Mouse (Mus musculus): ENCODE measurements around the gene Ttn.

Gene Ttn

DNA sequence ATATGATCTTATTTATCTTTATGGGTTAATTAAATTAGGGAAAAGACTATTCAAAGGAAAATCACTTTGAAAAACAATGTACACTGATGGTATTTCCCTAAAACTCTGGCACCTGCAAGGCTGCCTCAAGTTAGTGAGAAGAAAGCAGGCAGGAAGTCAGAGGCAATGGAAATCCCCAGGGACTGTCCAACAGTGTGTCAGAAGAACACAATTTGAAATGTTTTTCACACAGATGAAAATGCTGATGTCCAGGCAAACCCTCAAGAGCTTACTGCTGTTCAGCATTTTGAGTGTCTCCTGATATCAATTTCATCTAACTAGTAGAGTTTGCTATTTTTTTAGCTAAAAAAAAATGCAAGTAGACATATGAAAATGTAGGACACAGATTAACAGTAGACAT lies 161.9 kb downstream of the Ttn start:
- no peak for DNase-seq (ENCODE audit: low spot score)

DNA sequence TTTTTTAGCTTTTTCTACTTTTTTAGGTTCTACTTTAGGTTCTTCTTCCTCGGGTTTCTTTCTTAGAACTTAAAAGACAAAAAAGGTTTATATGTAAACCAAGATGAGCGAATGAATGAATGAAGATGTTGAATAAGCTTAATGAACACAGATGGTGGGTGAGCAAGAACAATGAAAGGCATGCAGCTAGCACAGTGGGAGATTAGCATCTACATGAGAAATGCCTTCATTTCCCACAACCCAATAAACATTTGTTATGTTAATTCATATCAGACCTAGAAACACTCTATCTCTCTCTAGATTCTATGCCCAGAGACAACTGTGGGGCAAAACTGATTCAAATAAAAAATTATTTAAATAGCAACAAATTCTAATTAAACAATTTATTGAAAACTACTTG lies 164.6 kb downstream of the Ttn start:
- no peak for DNase-seq (ENCODE audit: low spot score)

DNA sequence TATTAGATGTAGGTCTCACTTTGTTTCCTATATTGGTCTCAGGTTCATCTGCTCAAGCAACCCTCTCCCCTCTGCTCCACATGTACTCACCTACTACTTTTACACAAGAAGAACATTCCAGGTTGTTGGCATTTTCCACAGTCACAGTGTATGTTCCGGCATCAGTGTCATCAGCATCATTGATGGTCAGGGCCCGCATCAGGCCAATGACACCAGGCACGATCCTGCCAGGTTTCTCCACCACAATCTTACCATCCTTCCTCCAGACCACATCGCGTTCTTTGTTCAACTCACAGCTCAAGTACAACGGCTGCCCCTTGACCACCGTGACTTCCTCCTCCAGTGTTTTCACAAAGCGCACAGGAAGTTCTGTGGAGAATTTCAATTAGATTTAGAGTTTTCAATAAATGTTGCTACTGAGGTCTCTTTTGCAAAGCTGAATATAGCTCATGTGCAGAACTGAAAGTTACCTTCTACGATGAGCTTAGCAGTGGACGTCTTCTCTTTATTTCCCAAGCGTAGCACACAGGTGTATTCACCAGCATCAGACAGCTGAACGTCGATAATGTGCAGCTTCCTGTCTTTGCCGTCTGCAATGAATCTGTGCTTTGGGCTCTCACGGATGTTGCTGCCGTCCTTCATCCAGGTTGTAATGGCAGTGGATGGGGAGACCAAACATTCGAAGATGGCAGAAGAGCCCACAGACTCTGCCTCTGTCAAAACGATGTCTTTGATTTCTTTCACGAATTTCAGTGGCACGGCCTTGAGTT lies 168.1 kb downstream of the Ttn start:
- no peak for DNase-seq (ENCODE audit: low spot score)

DNA sequence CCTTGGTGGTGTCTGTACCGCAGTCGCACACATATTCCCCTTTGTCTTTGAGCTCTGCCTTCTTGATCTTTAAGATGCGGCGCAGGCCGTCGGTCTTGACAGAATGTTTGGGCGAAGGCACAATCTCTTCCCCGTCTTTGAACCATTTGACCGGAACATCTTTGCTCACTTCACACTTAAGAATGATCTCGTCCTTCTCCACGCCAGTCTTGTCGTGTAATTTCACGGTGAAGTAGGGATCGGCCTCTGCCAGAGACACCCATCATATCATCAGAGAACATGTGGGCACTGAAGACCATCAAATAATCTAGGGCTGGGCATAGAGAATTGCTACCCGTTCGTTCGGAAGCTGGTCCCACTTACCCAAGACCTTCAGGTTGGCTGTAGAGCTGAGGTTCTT lies 171.2 kb downstream of the Ttn start:
- DNase-seq (ENCODE audit: low spot score): no peak

DNA sequence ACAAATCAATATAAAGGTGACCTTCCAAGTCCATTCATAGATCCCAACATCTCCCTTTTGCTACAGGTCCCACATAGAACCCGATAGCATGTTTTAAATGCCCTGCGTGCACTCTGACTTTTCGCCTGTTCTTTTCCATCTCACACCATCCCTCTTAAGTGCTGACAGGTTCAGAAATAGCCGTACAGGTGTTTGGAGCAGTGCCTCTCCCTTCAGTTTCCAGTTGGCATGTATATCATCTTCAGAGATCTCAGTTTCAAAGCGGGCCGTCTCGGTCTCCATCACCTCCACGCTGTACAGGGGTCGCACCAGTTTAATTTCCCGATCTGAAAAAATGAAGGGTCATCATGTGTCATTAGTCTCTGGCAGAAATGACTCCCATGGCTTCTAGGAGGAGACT lies 174.0 kb downstream of the Ttn start:
- DNase-seq (ENCODE audit: low spot score): no peak

DNA sequence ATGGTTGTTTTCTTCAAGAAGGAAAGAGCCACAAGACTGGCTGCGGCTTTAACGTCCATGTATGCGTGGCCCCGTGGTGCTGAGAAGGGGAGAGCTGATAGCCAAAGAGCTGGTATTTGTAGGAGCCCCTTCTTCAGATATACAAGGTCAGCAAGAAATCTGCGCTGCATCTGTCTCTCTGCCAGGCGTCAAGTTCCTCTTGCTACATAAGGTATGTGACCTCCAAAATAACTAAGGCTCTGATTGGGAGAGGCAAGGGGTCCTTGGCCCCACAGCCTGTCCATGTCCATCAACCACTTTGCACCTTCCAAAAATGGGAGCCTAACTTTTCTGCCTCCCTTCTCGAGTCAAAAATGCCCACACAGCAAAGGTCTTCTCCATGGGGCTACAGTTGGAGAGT lies 175.1 kb downstream of the Ttn start:
- no peak for DNase-seq (ENCODE audit: low spot score)

DNA sequence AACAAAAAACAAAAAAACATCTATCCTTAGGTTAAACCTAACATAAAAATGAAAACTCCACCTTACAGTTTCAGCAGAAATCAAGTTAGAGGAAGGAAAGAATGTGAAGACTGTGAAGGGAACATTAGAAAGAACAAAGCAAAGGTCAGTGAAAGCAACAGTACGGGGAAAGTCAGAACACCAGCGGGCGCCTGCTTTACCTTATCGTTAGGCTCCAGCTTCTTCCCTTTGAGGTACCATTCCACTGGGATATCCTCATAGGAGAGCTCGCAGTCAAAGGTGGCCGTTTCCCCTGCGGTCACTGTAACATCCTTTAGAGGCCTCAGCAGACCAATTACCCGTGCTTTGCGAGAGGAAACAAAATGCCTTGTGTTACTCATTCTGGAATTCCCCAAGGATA lies 175.5 kb downstream of the Ttn start:
- no peak for DNase-seq (ENCODE audit: low spot score)

DNA sequence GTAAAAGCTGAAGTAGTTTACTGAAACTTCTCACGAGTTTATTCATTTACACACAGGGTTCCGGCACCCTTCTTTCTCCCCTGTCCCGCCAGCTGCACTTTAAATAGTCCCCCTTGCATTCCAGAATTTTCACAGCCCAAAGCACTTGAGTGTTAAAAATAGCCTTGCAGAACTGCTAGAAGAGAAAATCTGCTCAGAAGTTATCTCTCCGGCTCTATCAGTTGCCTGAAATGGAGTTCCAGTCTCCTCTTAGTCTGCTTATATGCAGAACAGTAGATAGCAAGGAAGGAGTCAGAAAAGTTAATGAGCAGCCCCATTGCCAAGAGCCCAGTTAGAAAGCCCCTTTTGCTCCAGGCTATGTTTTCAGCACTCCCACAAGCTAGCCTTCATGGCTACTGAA lies 176.0 kb downstream of the Ttn start:
- DNase-seq (ENCODE audit: low spot score): no peak

DNA sequence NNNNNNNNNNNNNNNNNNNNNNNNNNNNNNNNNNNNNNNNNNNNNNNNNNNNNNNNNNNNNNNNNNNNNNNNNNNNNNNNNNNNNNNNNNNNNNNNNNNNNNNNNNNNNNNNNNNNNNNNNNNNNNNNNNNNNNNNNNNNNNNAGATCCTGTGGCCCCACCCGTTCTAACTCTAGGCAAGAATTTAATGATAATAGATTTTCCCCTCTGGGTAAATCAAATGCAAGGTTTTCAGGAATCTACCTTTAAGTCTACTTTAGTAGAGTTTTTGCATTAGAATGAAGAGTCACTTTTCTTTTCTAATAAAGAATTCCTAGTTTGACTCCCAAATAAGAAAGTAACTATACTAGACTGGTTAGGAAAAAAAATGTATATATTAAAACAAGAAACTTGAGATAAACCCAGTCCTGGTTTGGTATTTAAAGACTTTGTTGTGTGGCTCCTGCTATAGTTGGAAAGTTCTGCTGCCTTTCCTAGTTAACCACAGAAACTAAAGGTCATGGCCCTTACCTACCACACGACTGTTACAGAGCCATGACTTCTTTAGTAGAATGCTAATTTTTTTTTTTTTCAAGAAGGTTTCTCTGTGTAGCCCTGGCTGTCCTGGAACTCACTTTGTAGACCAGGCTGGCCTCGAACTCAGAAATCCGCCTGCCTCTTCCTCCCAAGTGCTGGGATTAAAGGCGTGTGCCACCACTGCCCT lies 177.0 kb downstream of the Ttn start:
- DNase-seq (ENCODE audit: low spot score): no peak

DNA sequence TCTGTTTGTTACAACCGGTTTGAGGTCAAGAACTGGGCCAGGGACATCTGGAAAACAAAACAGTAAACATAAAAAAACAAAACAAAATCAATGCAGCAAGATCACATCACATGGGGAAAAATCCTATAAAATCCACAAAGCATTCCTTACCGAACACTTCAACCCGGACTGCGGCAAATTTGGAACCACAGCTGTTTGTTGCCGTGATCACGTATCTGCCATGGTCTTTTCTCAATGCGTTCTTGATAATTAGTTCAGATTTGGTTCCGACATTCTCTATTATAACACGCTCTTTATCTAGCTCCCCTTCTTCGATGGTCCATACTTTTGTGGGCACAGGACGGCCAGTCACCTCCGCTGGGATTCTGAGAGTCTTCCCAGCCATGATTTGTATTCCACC lies 198.2 kb downstream of the Ttn start:
- DNase-seq (ENCODE audit: low spot score): no peak

DNA sequence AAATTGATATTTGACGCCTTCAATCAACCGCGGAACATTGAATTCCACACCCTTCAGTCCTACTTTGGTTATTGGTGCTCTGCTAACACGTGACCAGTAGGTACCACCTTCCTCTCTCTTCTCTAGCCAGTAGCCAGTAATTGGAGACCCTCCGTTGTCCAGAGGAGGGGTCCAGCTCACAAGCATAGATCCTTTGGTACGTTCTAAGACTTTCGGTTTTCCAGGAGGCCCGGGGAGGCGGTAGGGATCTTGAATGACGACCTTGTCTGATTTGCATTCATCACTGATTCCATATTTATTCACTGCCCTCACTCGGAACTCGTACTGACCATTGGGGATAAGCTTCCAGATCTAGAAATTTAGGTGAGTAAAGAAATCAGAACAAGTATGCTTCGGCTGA lies 201.6 kb downstream of the Ttn start:
- no peak for DNase-seq (ENCODE audit: low spot score)

DNA sequence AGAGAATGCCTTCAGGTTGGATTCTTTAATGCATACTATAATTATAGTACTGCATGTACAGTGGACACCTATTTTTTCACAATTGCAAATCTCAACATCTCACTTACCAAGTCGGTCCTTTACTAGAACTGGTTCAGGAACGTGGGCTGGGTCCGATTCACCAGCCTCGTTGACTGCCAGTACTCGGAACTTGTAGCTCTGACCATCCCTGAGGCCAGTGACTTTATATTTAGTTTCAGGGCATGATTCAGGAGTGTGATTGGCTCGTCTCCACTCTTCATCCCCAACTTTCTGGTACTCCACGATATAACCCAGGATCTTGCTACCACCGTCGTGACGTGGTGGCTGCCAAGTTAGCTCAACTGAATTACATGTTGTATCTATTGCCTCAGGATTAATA lies 212.5 kb downstream of the Ttn start:
- no peak for DNase-seq (ENCODE audit: low spot score)

DNA sequence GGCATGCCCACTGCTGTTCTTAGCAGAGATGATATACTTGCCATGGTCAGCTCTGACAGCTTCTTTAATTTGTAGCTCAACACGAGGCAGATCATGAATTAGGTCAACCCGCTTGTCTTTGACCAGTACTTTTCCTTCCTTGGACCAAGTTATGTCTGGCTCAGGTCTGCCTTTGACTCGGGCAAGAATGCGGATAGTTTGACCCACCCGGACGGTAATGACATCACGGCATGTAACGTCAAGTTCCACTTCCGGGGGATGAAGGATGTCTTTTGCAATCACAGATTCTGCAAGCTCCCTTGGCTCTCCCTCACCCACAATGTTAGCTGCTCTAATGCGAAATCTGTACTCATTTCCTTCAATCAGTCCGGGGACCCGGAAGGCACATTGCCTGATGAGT lies 215.1 kb downstream of the Ttn start:
- DNase-seq (ENCODE audit: low spot score): no peak

DNA sequence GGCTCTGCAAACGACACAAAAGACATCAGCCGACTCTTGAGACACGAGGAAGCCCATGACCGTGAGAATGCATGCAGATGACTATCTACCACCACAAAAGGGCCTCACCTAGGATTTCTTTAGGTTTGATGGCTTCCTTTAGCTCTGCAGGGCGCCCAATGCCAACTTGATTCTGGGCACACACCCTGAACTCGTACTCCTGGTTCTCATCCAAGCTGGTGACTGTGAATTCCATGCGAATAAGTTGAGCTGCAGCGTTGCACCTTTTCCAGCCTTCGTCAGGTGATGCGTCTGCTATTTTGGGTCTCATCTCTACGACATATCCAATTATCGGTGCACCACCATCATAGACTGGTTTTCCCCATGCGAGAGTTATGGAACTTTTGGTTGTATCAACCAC lies 217.8 kb downstream of the Ttn start:
- no peak for DNase-seq (ENCODE audit: low spot score)

DNA sequence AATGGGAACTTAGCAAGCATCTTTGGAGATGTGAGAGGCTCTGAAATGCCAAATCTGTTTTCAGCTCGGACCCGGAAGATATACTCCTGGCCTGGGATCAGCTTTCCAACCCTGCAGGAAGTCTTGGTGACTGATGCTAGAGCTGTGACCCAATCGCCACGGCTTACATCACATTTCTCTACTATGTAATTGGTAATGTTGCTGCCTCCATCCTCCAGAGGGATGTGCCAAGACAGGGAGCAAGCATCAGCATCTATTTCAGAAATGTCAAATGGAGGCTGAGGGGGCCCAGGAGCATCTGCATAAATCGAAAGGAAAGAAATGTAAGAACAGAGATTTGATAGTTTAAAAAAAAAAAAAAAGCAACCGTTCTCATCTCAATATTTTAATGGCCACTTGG lies 220.2 kb downstream of the Ttn start:
- DNase-seq (ENCODE audit: low spot score): no peak

DNA sequence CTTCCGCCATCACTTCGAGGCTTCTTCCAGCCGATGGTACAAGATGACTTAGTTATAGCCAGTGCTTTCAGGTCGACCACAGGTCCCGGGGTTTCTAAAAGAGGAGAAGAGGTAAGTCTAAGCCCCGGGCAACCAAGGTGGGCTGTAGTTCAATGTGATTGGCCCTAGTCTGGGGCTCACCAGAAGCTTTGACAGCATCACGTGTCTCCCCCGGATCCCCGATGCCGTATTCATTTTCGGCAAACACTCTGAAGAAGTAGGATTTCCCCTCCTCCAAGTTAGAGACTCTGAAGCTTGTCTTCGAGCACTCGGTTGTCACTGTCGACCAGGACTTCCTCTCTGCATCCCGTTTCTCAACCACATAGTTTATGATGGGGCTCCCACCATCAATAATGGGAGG lies 225.9 kb downstream of the Ttn start:
- no peak for DNase-seq (ENCODE audit: low spot score)

DNA sequence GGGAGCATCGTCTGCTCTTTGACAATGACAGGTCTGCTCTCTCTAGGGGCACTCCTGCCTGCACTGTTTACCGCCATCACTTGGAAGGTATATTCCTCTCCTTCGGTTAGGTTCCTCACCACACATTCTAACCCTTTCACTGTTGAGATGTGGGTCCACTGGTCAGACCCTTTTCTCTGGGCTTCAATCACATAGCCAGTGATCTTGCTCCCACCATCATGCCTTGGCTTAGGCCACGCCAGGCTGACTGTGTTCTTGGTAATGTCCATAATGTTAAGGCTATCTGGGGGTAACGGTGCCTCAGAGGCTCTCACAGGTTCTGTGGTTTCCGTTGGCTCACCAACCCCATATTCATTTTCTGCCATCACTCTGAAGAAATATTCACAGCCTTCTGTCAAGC lies 230.4 kb downstream of the Ttn start:
- DNase-seq (ENCODE audit: low spot score): no peak

DNA sequence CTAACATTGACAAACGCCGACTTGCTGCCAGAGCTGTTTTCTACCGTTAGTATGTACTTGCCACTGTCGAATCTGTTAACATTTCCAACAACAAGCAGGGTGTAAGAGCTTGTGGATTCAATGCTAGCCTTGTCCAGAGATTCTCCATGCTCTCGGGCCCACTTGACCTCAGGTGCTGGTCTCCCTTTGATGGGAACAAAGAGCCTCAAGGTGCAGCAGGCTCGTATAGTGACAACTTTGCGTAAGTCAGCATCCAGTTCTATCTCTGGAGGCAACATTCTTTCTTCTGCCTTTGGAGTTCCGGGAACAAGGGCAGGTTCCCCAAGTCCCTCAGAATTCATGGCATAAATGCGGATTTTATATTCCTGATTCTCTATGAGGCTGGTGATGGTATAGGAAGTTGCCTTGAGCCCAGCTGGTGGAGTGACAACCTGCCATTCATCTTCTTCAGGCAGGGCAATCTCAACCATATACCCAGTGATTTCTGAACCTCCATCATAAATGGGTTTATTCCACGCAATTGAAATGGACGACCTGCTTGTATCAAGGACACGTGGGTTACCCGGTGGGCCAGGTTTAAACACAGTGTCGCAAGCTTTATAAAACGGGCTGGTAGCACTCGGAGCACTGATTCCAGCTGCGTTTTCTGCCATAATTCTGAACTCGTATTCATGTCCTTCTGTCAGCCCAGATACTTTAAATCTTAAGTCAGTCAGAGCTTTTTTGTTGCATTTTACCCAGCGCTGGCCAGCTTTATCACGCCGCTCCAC lies 232.8 kb downstream of the Ttn start:
- no peak for DNase-seq (ENCODE audit: low spot score)

DNA sequence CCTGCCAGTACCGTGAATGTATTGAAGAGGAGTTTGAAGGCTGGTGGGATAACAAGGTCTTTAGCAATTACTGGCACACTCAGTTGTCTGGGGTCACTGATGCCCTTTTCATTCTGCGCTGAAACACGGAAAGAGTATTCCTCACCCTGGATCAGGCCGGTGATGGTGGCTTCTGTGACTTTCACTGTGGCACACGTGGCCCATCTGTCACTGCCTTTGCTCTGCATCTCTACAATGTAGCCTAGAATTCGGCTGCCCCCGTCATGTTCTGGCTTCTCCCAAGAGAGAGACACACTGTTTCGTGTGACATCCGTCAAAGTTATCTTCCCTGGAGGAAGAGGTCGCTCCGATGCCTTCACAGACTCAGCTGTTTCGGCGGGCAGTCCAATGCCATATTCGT lies 233.7 kb downstream of the Ttn start:
- no peak for DNase-seq (ENCODE audit: low spot score)

DNA sequence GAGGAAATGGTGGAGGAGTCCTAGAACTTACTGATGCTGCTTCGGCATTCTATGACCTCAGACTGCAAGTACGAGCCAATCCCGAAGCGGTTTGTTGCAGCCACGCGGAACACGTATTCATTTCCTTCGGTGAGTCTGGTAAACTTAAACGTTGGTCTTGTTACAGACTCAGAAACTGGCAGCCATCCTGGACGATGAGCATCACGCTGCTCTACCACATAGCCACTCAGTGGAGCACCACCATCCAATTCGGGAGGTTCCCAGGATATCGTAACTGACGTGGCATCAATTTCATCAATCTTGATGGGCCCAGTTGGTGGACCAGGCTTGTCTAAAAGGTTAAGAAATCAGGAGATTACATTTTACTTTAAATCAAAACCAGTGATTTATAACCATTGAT lies 262.7 kb downstream of the Ttn start:
- no peak for DNase-seq (ENCODE audit: low spot score)

DNA sequence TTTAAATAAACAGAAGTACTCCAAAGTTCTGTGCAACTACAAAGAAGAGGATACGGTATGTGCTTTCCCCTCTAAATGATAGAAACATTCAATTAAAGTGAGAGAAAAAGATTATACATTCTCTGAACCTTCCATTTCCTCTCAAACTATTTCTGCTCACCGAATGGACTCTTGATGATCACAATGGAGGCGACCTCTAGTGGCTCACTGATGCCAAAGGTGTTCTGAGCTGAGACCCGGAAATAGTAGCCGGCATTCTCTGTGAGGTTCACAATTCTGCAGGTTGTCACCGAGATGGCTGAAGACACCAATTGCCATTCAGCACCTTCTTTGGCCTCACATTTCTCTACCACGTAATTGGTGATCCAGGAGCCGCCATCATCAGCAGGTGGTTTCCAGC lies 267.4 kb downstream of the Ttn start:
- DNase-seq (ENCODE audit: low spot score): no peak

DNA sequence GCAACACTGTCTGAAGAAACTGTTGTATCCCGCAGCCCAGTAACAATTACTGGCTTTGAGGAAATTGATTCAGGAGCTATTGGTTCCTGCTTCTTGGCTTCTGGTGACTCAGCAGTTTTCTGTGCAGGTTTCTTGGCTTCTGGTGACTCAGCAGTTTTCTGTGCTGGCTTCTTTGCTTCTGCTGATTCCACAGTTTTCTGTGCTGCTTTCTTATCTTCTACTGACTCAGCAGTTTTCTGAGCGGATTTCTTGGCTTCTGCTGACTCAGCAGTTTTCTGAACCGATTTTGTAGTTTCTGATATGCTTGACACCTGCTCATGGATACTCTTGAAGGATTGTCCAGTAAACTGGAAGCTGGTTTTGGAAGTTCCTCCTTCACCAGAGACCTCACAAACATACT lies 273.8 kb downstream of the Ttn start:
- no peak for DNase-seq (ENCODE audit: low spot score)

DNA sequence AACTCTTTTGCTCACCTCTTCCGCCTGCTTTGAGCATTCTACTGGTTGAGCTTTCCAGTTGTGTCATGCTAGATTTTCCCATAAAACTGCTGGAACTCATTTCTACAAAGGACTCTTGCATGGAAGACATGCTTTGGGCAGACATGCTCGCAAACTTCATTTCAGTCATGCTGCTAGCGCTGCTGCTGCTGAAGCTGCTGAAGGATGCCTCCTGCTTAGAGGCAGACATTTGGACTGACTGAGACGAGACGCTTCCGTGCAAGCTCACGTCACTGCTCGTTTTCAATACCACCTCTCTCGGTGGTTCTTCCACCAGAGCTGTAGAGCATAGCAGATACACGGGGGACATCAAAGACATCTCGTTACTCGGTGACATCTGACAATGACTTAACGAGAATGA lies 276.7 kb downstream of the Ttn start:
- no peak for DNase-seq (ENCODE audit: low spot score)
